Mouse (Mus musculus): ENCODE measurements around the gene C1qc.

- TF ChIP-seq CTCF (IDR thresholded peaks at IDR 0.05; ENCODE audit: low read depth), result peak; percentile 86
- no peak for TF ChIP-seq EP300 (optimal IDR thresholded peaks at IDR 0.05)
Observed at GRCm38 (mm10) chr4:136876971-136877370, 15.9 kb downstream of the C1qc start.

Measured in stomach, postnatal 0 days (tissue).